Mouse (Mus musculus) lung, postnatal 0 days (tissue): ENCODE measurements around the gene Clip2.

Experiments
- CTCF ChIP-seq: IDR thresholded peaks from 2 replicates; pipeline ENCODE4 v1.5.1; 2016; ENCODE audit warnings: antibody characterized with exemption, mild to moderate bottlenecking
- EP300 ChIP-seq: IDR thresholded peaks from 2 replicates; pipeline ENCODE4 v1.6.1; 2016; ENCODE audit warnings: antibody characterized with exemption, mild to moderate bottlenecking, control low read depth

DNA sequence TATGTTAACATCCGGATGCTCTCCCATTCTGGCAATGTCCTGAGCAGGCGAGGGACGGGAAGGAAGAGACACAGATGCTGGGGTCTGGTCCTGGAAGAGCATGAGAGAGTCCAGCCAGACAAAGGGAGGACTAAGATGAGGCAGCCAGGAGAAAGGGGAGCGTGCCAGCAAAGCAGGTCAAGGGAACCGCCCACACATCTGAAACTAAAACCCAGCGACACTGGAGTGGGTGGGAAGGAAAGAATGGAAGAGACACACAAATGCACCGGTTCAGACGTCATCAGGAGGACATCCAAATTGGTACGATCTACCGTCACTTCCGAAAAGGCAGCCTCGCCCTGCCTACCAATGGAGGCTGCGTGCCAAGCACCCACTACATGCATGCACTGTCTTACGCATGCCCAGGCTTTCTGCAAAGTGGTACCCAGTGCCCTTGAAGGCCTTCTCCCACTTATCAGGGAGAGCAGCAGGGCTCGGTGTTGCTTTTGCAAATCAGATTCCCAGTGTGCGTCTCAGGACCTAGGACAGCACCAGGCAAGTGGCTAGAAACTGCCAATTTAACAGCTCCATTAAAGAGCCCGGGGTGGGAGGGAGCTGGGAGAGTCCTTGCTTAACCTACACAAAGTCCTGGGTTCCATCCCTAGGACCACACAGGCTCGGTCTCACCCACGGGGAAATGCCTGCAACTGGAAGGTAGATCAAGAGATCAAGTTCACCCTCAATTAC, 7.6 kb downstream of the Clip2 start:
- TF ChIP-seq CTCF (no peak; the same call in 1 of the 2 replicates), EP300 (no peak)
